Mouse (Mus musculus) limb, embryonic 12.5 days (tissue): Measurements from ENCODE around the gene Lce1c. TPM values are rescaled to one million over a fixed set of nuclear protein-coding genes. Genes with fewer than 3 reads are reported as not detected.

Source experiments
- ATAC-seq: fragments of 200-750 bp; cut with Nextera tagmentation; 2 replicates; pipeline ENCODE4 v1.8.0; 2017; ENCODE audit warnings: low read depth, moderate TSS enrichment; ENCODE audit not compliant: insufficient number of reproducible peaks, insufficient read depth, low FRiP score, low TSS enrichment
- H3K27ac ChIP-seq: fragments of 300-500 bp; sonication (generic); 2 replicates; pipeline ENCODE4 v1.5.1; 2016; ENCODE audit warnings: mild to moderate bottlenecking, moderate library complexity
- H3K27me3 ChIP-seq: fragments of 300-500 bp; sonication (generic); 2 replicates; pipeline ENCODE4 v1.6.1; 2016; ENCODE audit warnings: mild to moderate bottlenecking, moderate library complexity
- H3K36me3 ChIP-seq: fragments of 300-500 bp; sonication (generic); 2 replicates; pipeline ENCODE4 v1.6.1; 2016; ENCODE audit warnings: mild to moderate bottlenecking, moderate library complexity
- H3K4me1 ChIP-seq: fragments of 300-500 bp; sonication (generic); replicated peaks from 2 replicates; pipeline ENCODE4 v1.6.1; 2016
- H3K4me2 ChIP-seq: fragments of 300-500 bp; sonication (generic); 2 replicates; pipeline ENCODE4 v1.6.1; 2016; ENCODE audit warnings: mild to moderate bottlenecking, moderate library complexity
- H3K4me3 ChIP-seq: fragments of 300-500 bp; sonication (generic); replicated peaks from 2 replicates; pipeline ENCODE4 v1.5.1; 2016; ENCODE audit warnings: mild to moderate bottlenecking
- H3K9ac ChIP-seq: fragments of 300-500 bp; sonication (generic); replicated peaks from 2 replicates; pipeline ENCODE4 v1.6.1; 2016; ENCODE audit warnings: mild to moderate bottlenecking, moderate library complexity
- H3K9me3 ChIP-seq: fragments of 300-500 bp; sonication (generic); 2 replicates; pipeline ENCODE4 v1.6.1; 2016; ENCODE audit warnings: mild to moderate bottlenecking, moderate library complexity
- WGBS: fragments of 180-500 bp; shearing (Covaris S2); methylation state at CpG from one replicate; pipeline ENCODE4 v1.1.7; 2016; 5-methylcytosine and 5-hydroxymethylcytosine counted together
- polyA plus RNA-seq: library from polyadenylated mRNA; unstranded; fragments of >200 nt; fragmentation: Nextera tagmentation; extraction: Ambion mirVana; gene quantifications from 2 replicates; pipeline ENCODE4 v1.2.1, GENCODE M21; 2016

Gene Lce1c
- polyA plus RNA-seq, 1 experiment from 2014 or later = not detected

GRCm38 (mm10) chr3:92715122-92715521 lies 36.1 kb downstream of the Lce1c start:
- Histone ChIP-seq H3K4me3 (no peak overlapping the region), H3K4me1 (no peaks in the 10 kb centered on the region), H3K9ac (no peak overlapping the region), H3K36me3 (no peaks in the 10 kb centered on the region), H3K4me2 (no peak overlapping the region), H3K27me3 (no peaks in the 10 kb centered on the region), H3K27ac (no peak overlapping the region), H3K9me3 (no peaks in the 10 kb centered on the region)
- no peak for ATAC-seq

- Histone ChIP-seq H3K36me3 (no peaks in the 10 kb centered on the region), H3K27ac (no peak within 1 kb of the TSS), H3K9ac (no peak within 1 kb of the TSS), H3K4me3 (no peak within 1 kb of the TSS), H3K9me3 (no peaks in the 10 kb centered on the region), H3K4me2 (no peak within 1 kb of the TSS), H3K27me3 (no peaks in the 10 kb centered on the region), H3K4me1 (no peaks in the 10 kb centered on the region)
- WGBS = 77% methylated on average over 3 of the region's 3 CpGs
- ATAC-seq = no peak
Measured at GRCm38 (mm10) chr3:92720250-92720649, 41.2 kb downstream of the Lce1c start, which contains the start of gene Lce1f. Lce1f (minus strand) TSS chr3:92720350.

GRCm38 (mm10) chr3:92722631-92723030 lies 43.6 kb downstream of the Lce1c start:
- H3K4me2 ChIP-seq = no peak overlapping the region
- H3K9me3 ChIP-seq = no peaks in the 10 kb centered on the region

More at GRCm38 (mm10) chr3:92722631-92723030, 43.6 kb downstream of the Lce1c start:
- Histone ChIP-seq H3K36me3 (no peaks in the 10 kb centered on the region), H3K9ac (no peak overlapping the region), H3K27ac (no peak overlapping the region), H3K4me3 (no peak overlapping the region), H3K4me1 (no peaks in the 10 kb centered on the region), H3K27me3 (no peaks in the 10 kb centered on the region)
- 84% methylated on average over 5 of the region's 5 CpGs for WGBS
- no peak for ATAC-seq

Other genes starting within 250 kb of the Lce1c start
- gene Gm9774, start 249.8 kb upstream of the Lce1c start, polyA plus RNA-seq = 6.4 and 7.6 TPM in 2 replicates
- gene Sprr2k, start 246.7 kb upstream of the Lce1c start, polyA plus RNA-seq = not detected in 2 replicates
- gene Sprr1b, start 240.5 kb upstream of the Lce1c start, polyA plus RNA-seq = not detected in 2 replicates
- gene Sprr3, start 220.5 kb upstream of the Lce1c start, polyA plus RNA-seq = not detected in 2 replicates
- gene Sprr1a, start 193.4 kb upstream of the Lce1c start, polyA plus RNA-seq = not detected in 2 replicates
- not detected in 2 replicates for gene Sprr4, start 178.8 kb upstream of the Lce1c start, polyA plus RNA-seq
- not detected in 2 replicates for gene 2310046K23Rik, start 144.7 kb upstream of the Lce1c start, polyA plus RNA-seq
- gene Ivl, start 105.5 kb upstream of the Lce1c start, polyA plus RNA-seq = 0.18 TPM in 1 of 2 replicates, not detected in the other
- gene Smcp, start 90.2 kb upstream of the Lce1c start, polyA plus RNA-seq = not detected in 2 replicates
- gene 2210017I01Rik, start 71.8 kb upstream of the Lce1c start, polyA plus RNA-seq = not detected in 2 replicates
- gene Lce6a, start 57.6 kb upstream of the Lce1c start, polyA plus RNA-seq = not detected in 2 replicates
- gene Lce1a1, start 30.9 kb upstream of the Lce1c start, polyA plus RNA-seq = not detected in 2 replicates
- not detected in 2 replicates for gene Lce1b, start 22.3 kb upstream of the Lce1c start, polyA plus RNA-seq
- gene Lce1a2, start 8.9 kb upstream of the Lce1c start, polyA plus RNA-seq = not detected in 2 replicates
- gene Lce1d, start 8.0 kb downstream of the Lce1c start, polyA plus RNA-seq = not detected in 2 replicates
- not detected in 2 replicates for gene Lce1e, start 29.8 kb downstream of the Lce1c start, polyA plus RNA-seq
- gene Lce1f, start 41.1 kb downstream of the Lce1c start, polyA plus RNA-seq = not detected in 2 replicates
- gene Gm38119, start 59.8 kb downstream of the Lce1c start, polyA plus RNA-seq = not detected in 2 replicates
- not detected in 2 replicates for gene Lce1g, start 73.1 kb downstream of the Lce1c start, polyA plus RNA-seq
- not detected in 2 replicates for gene Lce1h, start 85.8 kb downstream of the Lce1c start, polyA plus RNA-seq
- gene Lce1i, start 99.7 kb downstream of the Lce1c start, polyA plus RNA-seq = not detected in 2 replicates
- gene Lce1j, start 111.3 kb downstream of the Lce1c start, polyA plus RNA-seq = not detected in 2 replicates
- not detected in 2 replicates for gene Lce1k, start 128.6 kb downstream of the Lce1c start, polyA plus RNA-seq
- not detected in 2 replicates for gene Kprp, start 148.0 kb downstream of the Lce1c start, polyA plus RNA-seq
- gene Lce1l, start 172.0 kb downstream of the Lce1c start, polyA plus RNA-seq = not detected in 2 replicates
- gene 2310050C09Rik, start 191.0 kb downstream of the Lce1c start, polyA plus RNA-seq = not detected in 2 replicates
- not detected in 2 replicates for gene Lce3a, start 247.0 kb downstream of the Lce1c start, polyA plus RNA-seq